Mouse (Mus musculus): ENCODE data around the gene Ptar1.

The Ptar1 gene

DNA sequence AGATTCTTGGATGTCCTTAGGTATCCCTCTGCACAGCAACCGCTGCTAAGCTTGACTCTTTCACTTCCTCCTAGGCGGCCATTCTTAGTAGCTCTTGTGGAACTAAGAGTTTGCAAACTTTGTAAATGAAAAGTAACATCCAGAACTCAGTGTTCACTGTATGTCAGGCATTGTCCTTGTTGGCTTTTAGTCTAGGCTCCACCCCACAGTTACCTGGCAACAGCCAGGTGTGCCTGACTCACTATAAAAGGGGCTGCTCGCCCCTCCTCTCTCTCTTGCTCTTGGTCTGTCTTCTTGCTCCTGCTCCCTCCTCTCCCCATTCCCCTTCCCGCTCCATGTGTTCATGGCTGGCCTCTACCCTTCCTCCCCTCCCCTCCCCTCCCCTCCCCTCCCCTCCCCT, 11.9 kb downstream of the Ptar1 start:
- no peak for TF ChIP-seq POU5F1 (IDR thresholded peaks at IDR 0.05; ENCODE audit: borderline replicate concordance, low read length)
- no peak for TF ChIP-seq CTCF (conservative IDR thresholded peaks at IDR 0.05; ENCODE audit: low read length)
- TF ChIP-seq NANOG (IDR thresholded peaks at IDR 0.05; ENCODE audit: borderline replicate concordance, low read length): no peak

DNA sequence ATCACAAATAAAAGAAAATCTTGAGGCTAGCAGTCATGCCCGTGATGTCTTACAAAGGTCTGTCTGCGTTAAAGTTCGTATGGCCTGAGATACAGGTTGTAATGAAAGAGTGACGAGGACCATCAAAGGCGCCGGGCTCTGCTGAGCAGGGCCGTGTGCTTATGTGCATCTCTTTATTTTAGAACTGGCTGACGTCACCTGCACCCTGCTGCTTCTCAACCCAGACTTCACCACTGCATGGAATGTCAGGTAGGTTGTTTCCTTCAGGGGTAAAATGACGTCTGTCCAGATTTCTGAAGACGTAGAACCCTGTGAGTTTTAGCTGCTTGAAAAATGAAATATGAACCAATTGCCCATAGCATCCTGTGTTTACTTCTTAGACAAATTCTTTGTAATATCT, 15.7 kb downstream of the Ptar1 start:
- peaks cover 60% of the 10 kb centered on the region for H3K36me3 ChIP-seq (ENCODE audit: insufficient read depth, low read length)
- TF ChIP-seq NANOG (IDR thresholded peaks at IDR 0.05; ENCODE audit: borderline replicate concordance, low read length): no peak
- TF ChIP-seq CTCF (conservative IDR thresholded peaks at IDR 0.05; ENCODE audit: low read length): no peak
- no peak for TF ChIP-seq POU5F1 (IDR thresholded peaks at IDR 0.05; ENCODE audit: borderline replicate concordance, low read length)
- H3K4me3 ChIP-seq (replicated peaks; ENCODE audit: low read length): no peak overlapping the region
- H3K4me1 ChIP-seq (replicated peaks; ENCODE audit: low read depth, low read length): peaks cover 50% of the 10 kb centered on the region
- no peaks in the 10 kb centered on the region for H3K9me3 ChIP-seq (ENCODE audit: low read length)
- H3K27me3 ChIP-seq (ENCODE audit: insufficient read depth, low read length): no peaks in the 10 kb centered on the region

More for the DNA sequence above, 11.9 kb downstream of the Ptar1 start:
- no peak overlapping the region for H3K4me3 ChIP-seq (replicated peaks; ENCODE audit: low read length)
- H3K27me3 ChIP-seq (ENCODE audit: insufficient read depth, low read length): no peaks in the 10 kb centered on the region
- peaks cover 43% of the 10 kb centered on the region for H3K4me1 ChIP-seq (replicated peaks; ENCODE audit: low read depth, low read length)
- peaks cover 70% of the 10 kb centered on the region for H3K36me3 ChIP-seq (ENCODE audit: insufficient read depth, low read length)
- H3K9me3 ChIP-seq (ENCODE audit: low read length): no peaks in the 10 kb centered on the region

DNA sequence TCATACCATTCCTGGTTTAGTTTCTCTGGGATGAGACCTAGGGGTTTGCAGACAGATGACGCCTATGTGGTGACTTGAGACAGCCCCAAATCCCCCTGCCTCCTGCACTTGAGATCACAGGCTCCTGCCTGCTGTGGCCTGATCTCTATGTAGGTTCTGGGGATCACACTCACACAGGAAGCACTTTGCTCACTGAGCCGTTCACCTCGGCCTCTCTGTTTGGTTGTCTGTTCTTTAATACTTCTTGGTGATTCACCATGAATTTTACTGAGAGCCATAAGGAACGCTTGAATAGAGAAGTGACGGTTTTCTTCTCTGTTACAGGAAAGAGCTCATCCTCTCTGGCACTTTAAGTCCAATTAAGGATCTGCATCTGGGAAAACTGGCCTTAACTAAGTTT, 18.2 kb downstream of the Ptar1 start:
- no peaks in the 10 kb centered on the region for H3K9me3 ChIP-seq (ENCODE audit: low read length)
- H3K4me3 ChIP-seq (replicated peaks; ENCODE audit: low read length): no peak overlapping the region
- TF ChIP-seq POU5F1 (IDR thresholded peaks at IDR 0.05; ENCODE audit: borderline replicate concordance, low read length) (no peak), NANOG (IDR thresholded peaks at IDR 0.05; ENCODE audit: borderline replicate concordance, low read length) (no peak), CTCF (conservative IDR thresholded peaks at IDR 0.05; ENCODE audit: low read length) (no peak)
- H3K36me3 ChIP-seq (ENCODE audit: insufficient read depth, low read length): peaks cover 69% of the 10 kb centered on the region
- no peaks in the 10 kb centered on the region for H3K27me3 ChIP-seq (ENCODE audit: insufficient read depth, low read length)
- H3K4me1 ChIP-seq (replicated peaks; ENCODE audit: low read depth, low read length): peaks cover 38% of the 10 kb centered on the region

DNA sequence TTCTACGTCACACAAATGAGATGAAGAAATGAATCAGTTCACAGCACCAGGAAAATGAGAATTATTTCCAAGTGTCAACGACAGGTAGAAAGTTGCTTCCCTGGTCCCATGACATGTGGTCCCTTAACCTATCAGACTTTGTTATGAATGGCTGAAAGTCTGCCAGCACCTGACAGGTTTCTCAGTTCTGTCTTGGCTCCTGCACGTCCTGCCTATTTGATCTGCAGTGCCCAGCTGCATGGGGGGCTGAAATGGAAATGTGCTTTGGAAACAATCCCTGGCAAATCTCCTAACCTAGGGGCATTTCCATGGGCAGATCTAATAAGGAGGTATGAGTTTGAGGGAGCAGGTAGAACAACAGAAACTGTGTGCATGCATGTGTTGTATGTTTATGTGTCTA, 59.3 kb downstream of the Ptar1 start:
- H3K9me3 ChIP-seq (ENCODE audit: low read length): no peaks in the 10 kb centered on the region
- TF ChIP-seq POU5F1 (IDR thresholded peaks at IDR 0.05; ENCODE audit: borderline replicate concordance, low read length): no peak
- TF ChIP-seq CTCF (conservative IDR thresholded peaks at IDR 0.05; ENCODE audit: low read length): no peak
- no peak for TF ChIP-seq NANOG (IDR thresholded peaks at IDR 0.05; ENCODE audit: borderline replicate concordance, low read length)
- H3K36me3 ChIP-seq (ENCODE audit: insufficient read depth, low read length): no peaks in the 10 kb centered on the region
- H3K4me1 ChIP-seq (replicated peaks; ENCODE audit: low read depth, low read length): no peaks in the 10 kb centered on the region
- no peaks in the 10 kb centered on the region for H3K27me3 ChIP-seq (ENCODE audit: insufficient read depth, low read length)
- H3K4me3 ChIP-seq (replicated peaks; ENCODE audit: low read length): no peak overlapping the region

DNA sequence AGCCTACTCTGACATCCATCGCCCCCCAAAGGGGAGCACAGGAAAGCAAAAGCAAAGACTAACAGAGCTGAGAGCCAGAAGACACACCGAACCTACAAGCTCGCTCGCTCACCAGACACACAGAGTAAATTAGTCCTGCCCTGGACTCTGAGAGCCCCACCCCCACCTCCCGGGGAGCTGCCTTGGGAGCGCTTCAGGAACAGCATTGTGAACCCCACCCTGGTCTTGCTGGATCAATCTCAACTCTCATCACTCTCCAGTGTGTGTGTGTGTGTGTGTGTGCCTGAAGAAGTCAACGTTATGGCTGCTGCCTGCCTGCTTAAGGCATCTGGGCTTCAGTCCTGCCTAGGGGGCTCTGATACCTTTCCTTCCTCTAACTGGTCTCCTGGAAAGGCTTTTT, 69.8 kb downstream of the Ptar1 start:
- no peak overlapping the region for H3K4me3 ChIP-seq (replicated peaks; ENCODE audit: low read length)
- H3K9me3 ChIP-seq (ENCODE audit: low read length): peaks cover 12% of the 10 kb centered on the region
- H3K27me3 ChIP-seq (ENCODE audit: insufficient read depth, low read length): peaks cover 35% of the 10 kb centered on the region
- peaks cover 24% of the 10 kb centered on the region for H3K4me1 ChIP-seq (replicated peaks; ENCODE audit: low read depth, low read length)
- no peaks in the 10 kb centered on the region for H3K36me3 ChIP-seq (ENCODE audit: insufficient read depth, low read length)
- TF ChIP-seq NANOG (IDR thresholded peaks at IDR 0.05; ENCODE audit: borderline replicate concordance, low read length) (no peak), POU5F1 (IDR thresholded peaks at IDR 0.05; ENCODE audit: borderline replicate concordance, low read length) (no peak), CTCF (conservative IDR thresholded peaks at IDR 0.05; ENCODE audit: low read length) (no peak)

DNA sequence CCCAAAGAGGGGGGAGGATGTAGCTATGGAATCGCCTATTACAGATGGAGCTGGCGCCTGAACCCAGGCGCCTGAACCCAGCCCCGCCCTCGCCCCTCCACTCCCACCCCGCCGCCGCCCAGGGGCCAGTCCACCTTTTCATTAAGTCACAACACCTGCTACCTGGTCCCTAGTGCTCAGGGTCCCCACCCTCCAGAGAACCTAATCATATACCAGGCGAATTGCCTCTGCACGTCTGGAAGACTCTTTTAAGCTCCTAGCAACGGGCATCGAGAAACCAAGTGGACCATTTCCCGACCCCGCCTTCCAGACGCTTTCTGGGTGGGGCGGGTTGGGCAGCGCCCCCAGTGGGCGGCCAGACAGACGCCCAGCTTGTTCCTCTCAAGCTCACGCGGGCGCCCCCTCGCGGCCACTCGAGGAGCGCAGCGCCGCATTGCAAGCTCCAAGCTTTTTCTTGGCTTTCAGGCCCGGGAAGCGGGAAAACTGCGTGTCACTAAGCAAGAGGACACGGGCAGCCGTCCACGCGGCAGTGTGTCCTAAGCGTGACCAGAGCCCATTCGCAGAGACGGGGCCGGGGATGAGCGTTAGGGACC, 70.8 kb downstream of the Ptar1 start:
- Histone ChIP-seq H3K4me3 (replicated peaks; ENCODE audit: low read length) (peak overlapping the region; percentile 92), H3K36me3 (ENCODE audit: insufficient read depth, low read length) (no peaks in the 10 kb centered on the region), H3K4me1 (replicated peaks; ENCODE audit: low read depth, low read length) (peaks cover 24% of the 10 kb centered on the region), H3K27me3 (ENCODE audit: insufficient read depth, low read length) (peaks cover 41% of the 10 kb centered on the region), H3K9me3 (ENCODE audit: low read length) (peaks cover 12% of the 10 kb centered on the region)
- TF ChIP-seq NANOG (IDR thresholded peaks at IDR 0.05; ENCODE audit: borderline replicate concordance, low read length): no peak
- peak; percentile 55 for TF ChIP-seq CTCF (conservative IDR thresholded peaks at IDR 0.05; ENCODE audit: low read length)

DNA sequence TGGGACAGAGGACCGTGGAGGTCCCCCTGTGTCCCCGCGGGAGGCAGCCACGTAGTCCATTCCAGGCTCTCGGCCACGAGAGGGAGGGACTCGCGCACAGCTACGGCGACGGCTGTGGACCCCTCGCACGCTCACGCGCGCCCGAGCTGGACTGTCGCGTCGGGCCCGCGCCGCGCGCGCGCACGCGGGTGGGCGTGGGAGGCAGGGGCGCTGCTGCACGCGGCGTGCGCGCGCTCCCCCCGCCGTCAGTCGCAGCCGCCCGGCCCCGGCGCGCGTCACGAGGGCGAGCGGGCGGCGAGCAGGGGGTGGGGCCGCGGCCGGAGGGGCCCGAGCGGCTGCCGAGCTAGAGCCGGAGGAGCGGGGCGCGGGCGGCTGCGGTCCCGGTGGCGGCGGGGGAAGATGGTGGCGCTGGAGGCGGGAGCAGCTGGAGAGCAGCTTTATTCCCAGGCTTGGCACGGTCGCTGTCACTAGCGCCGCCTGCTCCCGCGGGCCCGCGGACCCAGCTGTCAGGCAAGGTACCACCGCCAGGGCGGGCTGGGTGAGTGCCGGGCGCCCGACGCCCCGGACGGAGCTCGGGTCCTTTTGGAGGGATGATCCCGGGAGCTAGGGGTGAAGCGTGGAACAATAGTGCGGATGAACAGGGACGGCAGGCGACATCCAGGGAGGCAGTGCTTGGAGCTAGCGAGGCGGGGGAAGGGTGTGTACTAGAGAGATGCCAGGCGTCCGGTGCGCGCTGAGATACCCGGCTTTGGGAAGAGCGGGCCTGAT, 71.5 kb downstream of the Ptar1 start, which contains the start of gene Apba1:
Gene Apba1 (plus strand): TSS at position 334 of the 768 bp plus-strand sequence.
- Histone ChIP-seq H3K27me3 (ENCODE audit: insufficient read depth, low read length) (peaks cover 47% of the 10 kb centered on the region), H3K9me3 (ENCODE audit: low read length) (peaks cover 12% of the 10 kb centered on the region), H3K4me1 (replicated peaks; ENCODE audit: low read depth, low read length) (peaks cover 24% of the 10 kb centered on the region), H3K36me3 (ENCODE audit: insufficient read depth, low read length) (no peaks in the 10 kb centered on the region), H3K4me3 (replicated peaks; ENCODE audit: low read length) (peak within 1 kb of the TSS; percentile 92)
- no peak for TF ChIP-seq POU5F1 (IDR thresholded peaks at IDR 0.05; ENCODE audit: borderline replicate concordance, low read length)
- no peak for TF ChIP-seq CTCF (conservative IDR thresholded peaks at IDR 0.05; ENCODE audit: low read length)
- TF ChIP-seq NANOG (IDR thresholded peaks at IDR 0.05; ENCODE audit: borderline replicate concordance, low read length): no peak

DNA sequence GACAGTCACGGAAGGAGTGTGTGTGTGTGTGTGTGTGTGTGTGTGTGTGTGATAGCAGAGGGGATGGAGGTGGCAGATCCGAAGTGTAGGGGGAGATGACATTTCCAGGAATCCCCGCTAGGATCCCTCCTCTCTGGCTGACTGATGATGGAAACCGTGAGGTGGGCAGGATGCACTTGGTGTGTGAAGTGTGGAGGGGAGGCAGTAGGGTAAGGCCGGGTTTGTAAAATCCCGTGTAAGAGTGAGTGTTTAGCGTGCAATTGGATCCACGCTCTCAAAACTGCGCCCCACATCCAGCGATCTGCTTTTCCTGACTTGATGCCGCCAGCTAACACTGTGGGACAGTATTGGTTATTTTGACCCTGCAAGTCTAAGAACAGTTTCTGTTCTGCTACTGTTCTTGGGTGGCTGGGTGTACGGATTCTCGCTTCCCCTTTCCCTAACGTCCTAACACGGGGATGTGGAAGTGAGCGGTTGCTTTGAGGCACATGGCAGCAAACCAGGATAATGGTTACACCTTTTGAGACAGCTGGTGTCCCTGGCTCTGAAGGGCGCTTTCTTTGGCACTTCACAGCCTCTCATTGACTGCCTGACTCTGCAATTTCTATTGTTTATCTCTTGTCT, 72.2 kb downstream of the Ptar1 start:
- Histone ChIP-seq H3K36me3 (ENCODE audit: insufficient read depth, low read length) (no peaks in the 10 kb centered on the region), H3K4me3 (replicated peaks; ENCODE audit: low read length) (peak overlapping the region; percentile 92), H3K27me3 (ENCODE audit: insufficient read depth, low read length) (peaks cover 51% of the 10 kb centered on the region), H3K4me1 (replicated peaks; ENCODE audit: low read depth, low read length) (peaks cover 24% of the 10 kb centered on the region), H3K9me3 (ENCODE audit: low read length) (peaks cover 5% of the 10 kb centered on the region)
- TF ChIP-seq CTCF (conservative IDR thresholded peaks at IDR 0.05; ENCODE audit: low read length) (no peak), NANOG (IDR thresholded peaks at IDR 0.05; ENCODE audit: borderline replicate concordance, low read length) (no peak), POU5F1 (IDR thresholded peaks at IDR 0.05; ENCODE audit: borderline replicate concordance, low read length) (no peak)
